Mouse (Mus musculus) megakaryocyte progenitor cell, adult 5-6 weeks (primary cell): Measurements from ENCODE around the gene Usp36. TPM values are rescaled to one million over a fixed set of nuclear protein-coding genes. Genes with fewer than 3 reads are reported as not detected.

Experiments
- ATAC-seq: replicated peaks from 2 replicates; pipeline ENCODE4 v1.8.0; 2016; ENCODE audit warnings: mild to moderate bottlenecking, moderate TSS enrichment, inconsistent platforms; ENCODE audit not compliant: poor library complexity
- total RNA-seq, 2 experiments: library from RNA; stranded (forward) in 1 of 2; stranded (reverse) in 1 of 2; fragments of 157-497, 149-512 nt in 1 of 2; fragments of 200-1000 nt in 1 of 2; gene quantifications; 2 replicates each; pipeline versions ENCODE4 v1.2.3 to v1.2.4; 2015 to 2017

Usp36 gene
- total RNA-seq, 2 experiments from 2014 or later: 11.7 to 23.7 TPM

DNA sequence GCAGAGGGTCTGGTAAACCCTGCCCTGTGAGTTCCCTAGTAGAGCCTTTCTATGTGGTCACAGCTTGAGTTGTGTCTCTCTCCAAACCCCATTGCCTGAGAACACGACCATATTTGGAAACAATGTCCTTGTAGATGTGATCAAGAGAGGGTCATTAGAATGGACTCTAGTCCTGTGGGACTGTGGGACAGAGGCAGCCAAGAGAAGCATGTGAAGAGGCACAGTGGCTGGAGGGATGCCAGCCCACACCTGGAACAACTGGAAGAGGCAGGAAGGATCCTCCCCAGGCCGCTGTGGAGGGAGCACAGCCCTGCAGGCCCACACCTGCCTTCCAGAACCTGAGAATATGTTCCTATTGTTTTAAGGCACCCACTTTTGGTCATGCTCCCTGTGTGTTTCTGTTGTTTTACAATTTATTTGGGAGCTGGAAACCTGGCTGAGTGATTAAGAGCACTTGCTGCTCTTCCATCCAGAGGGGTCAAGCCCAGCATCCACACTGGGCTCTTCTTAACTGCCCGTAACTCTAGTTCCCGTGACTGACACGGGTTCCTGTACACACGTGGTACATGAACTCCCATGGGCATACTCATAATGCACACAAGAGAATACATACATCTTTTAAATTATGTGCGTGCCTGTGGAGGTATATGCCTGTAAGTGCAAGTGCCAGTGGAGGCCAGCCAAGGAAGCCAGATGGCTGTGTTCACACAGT lies 36.4 kb downstream of the Usp36 start:
- no peak for ATAC-seq

DNA sequence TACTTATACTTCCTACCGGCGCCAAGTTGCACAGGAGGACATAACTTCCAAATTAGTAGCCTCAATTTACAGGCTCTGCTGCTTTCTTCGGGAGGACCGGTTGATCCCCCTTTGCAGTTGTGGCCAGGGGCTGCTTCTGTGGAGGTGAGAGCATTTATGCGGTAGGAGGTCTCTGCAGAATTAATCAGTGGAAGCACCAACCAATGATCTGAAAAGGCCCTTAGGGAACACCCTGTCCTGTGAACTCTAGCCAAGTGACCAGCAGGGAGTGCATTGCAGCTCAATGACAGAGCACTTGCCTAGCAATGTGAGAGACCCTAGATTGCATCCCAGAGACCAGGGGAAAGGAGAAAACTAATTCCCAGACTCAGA lies 41.0 kb downstream of the Usp36 start:
- 0 out of 2 replicates have a peak, but pooled peaks have one; percentile 1 for ATAC-seq

DNA sequence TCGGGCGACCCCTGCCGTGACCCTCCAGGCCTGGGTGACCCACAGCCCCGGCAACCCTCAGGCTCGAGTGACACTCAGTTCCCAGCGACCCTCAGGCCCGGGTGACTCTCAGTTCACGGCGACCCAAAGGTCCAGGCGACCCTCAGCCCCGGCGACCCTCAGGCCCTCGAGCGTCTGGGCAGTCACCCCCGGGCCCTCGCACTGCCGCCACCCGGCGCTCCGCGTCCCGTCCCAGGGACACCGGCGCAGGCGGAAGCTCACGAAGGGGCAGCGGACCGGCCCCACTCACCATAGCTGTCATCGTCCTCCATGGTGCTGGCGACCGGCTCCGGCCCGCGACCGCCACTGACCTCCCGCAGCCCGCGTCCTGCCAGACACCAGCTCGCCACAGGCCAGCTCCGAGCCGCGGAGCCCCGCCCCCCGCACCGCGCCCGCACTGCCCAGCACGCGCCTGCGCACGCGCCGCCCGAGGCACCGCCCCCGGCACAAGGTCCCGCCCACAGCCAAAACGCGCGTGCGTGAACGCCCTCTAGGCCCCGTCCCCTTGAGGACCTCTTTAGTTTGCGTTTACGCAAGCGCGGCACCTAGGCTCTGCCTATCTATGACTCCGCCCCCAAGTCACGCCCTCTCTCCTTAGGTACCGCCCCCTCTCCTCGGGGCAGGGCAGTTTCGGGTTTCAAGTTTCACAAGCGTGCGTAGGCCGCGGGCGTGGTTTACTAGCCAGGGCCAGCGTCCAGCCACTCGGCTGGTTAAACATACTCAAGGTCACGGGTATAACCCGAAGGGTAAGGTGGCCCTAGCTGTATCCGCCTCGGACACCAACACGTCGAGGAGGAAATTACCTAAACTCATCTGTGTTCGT lies 41.7 kb downstream of the Usp36 start, which contains the start of gene Cyth1:
TSS of gene Cyth1 (minus strand) at position 443 of the 862 bp plus-strand sequence.
- ATAC-seq: peak; percentile 95

DNA sequence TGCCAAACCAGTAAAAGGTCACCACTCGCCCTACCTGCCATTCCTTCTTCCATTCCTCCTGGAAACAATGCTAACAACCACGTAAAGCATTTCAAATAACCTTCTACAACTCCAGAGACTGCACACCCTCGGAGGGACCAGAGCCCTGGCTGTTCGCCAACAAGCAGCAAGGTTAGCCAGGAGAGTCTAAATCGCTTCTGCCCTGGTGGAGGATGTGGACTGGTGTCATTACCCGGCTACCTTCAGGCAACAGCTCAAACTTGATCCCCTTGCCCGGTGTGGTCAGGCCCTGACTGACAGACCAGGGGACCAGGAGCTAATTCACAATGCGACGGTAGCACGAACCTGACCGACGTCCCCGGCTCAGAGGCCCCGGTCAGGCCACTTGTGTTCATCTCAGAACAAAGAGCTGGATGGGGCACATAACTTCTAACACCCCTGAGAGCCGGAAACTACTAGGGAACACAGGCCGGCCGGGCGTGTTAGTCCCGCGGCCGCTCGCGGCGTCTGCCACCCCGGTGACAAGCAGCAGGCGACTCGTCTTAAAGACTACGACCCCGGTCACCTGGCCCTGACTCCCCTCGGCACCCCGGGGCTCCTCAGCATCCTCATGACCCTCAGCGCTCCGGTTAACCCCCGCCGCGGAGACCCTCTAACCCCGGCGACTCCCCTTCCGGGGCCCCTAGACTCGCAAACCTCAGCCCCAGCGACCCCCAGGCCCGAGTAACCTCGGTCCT lies 42.5 kb downstream of the Usp36 start:
- ATAC-seq: peak; percentile 25

DNA sequence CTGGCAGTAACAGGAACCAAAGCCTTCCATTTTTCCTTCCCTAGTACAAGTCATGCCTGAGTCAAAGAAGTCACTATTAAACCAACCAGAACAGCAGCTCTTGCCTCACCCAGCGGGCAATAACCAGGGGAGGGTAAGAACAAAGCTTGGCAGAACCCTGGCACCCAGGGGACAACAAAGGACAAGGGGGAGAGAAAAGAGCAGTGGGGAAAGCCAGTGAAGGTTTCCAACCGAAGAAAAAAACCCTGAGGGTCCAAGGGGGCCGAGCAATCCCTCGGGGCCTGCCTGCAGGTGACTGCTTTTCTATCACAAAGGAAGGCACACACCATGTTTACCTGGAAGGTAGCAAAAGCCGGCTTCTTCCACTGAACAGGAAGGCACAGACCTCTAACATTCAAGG lies 43.3 kb downstream of the Usp36 start:
- no peak for ATAC-seq

DNA sequence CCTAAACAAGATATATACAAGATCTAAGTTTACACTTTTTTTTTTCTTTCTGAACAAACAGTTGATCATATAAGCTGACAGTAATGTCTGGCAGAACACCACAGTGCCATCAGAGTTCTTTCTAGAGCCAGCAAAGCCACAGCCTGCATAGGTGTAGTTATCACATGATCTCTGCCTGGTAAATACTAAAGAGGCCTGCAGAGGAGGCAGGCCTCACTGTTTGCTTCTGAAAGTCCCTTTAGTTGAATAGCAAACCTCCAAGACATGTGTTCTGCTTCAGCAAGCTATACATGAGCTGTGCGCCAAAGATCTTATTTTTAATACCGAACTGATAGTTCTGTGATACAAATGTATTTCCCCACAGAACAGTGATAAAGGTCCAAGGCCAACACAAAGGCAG lies 44.9 kb downstream of the Usp36 start:
- no peak for ATAC-seq

DNA sequence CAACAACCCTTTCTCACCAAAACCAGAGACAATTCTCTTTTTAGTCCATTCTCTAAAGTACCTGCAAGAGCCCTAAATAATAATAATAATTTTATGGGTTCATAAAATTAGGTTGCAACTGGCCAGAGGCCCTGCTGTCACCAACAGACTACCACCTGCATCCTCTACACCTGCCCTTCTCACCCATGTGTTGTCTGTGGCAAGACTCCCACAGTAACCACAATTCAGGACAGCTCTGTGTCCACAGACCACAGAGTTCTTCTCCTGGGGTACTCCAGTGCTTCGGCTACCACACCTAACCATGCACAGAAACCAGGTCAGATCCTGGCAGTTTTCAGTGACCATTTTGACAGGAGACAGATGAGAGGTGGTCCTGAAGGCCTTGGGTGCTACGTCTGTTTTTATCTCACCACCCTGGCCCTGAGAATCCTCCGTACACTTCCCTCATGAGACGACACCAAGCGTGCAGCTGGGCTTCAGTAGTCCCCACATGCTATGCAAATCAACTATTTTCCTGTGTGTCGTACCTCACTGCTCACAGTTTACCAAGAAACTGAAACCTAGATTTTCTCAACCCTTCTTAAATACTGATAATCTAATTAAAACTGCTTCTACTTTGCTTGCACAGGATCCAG lies 46.3 kb downstream of the Usp36 start:
- ATAC-seq: no peak

DNA sequence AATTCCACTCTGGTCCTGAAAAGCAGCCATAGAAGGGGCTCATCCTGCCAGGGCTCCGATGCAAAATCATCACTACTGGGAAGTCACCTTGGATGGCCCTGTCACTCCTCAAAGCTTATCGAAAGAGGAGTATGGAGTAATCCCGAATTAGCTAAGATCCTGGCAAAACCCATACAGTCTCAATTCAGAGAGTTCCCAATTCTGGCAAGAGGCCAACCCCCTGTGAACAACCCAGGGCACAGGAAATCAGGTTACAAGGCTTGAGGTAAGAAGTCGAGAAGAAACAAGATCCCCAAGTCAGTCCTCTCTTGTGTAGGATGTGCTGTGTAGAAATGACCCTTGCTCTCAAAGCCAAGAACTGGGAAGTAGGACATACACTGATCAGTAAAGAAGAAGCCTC lies 47.5 kb downstream of the Usp36 start:
- no peak for ATAC-seq

DNA sequence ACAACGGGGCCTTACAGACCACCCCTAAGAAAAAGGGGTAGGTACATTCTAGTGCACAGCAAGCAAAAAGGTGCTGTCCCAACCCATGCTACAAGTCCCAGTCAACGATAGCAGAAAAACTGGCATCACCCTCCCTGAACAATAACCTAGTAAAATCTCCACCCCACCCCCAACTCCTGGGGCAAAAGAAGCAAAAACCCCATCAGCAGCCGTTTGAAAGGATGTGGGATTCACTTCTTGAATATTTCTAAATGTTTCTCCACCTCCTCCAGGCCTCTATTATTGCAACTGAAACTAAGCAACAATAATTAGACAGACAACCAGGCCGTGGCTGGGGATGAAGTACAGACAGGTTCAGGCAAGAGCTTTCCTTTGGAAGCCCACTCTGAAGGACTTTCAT lies 49.7 kb downstream of the Usp36 start:
- ATAC-seq: no peak

DNA sequence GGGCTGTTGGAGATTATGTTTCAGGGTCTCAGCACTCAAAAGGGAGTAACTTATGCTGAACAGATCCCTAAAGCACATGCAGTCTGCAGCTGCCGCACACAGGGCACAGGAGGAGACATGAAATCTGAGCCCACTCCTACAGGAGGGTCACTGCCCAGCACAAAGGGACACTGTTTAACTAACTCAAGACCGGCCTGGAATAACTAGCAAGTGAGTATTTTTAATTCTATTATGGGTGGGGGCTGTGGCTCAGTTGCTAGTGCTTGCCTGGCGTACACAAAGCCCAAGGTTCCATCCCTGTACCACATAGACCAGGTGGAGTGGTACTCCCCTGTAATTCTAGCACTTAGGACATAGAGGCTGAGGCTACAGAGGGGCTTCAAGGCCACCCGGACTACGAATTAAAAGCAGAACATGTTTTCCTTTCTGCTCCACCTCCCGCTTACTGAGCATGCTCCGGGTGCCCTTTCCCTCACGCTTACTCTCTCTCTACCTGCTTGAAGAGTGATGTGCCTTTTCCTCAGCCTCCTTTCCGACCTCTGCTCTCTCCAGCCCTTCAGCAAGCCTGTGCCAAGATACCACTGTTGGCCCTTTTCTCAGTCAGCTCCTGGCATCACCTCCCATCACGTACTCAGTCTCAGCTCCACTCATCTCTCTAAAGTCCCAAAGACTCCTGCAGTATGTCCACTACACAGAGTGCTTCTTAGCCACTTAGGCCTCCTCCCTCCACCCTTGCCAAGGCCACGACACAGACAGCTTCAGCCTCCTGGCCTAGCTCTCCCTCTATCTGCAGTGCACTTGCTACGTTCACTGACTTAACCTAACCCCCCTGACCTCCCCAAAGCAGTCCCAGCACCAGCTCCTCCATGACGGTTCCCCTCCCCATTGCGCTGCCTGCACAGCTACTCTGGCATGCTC lies 50.5 kb downstream of the Usp36 start:
- no peak for ATAC-seq

DNA sequence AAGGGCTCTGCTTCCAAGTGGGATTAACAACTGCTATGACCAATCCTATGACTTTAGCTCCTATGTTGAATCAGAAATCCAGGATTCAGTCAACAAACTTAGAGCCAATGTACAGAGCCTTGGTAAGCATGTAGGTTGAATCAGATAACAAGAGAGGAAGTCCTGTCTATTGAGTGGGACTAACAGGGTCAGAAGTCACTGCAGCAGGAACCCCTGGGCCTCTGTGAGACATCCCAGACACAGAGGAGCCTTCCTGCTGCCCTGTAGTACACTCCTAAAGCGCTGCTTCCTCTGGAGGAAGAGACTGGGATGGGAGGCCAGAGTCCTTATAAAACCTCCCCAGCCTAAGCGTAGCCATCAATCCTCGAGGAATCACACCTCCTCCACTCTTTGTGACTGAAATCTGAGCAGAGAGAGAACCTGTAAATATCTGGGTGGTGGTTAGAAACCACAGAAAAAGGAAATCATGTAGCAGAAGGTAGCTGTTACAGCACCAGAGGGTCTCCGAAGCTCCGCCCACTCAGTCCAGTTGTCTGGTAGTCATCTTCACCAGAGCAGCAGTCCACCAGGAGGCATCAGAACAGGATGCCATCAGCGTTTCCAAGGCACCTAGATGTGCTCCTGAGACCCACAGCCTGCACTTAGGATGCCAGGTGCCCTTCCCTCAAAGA lies 53.4 kb downstream of the Usp36 start:
- ATAC-seq: 0 out of 2 replicates have a peak, but pooled peaks have one; percentile 14

DNA sequence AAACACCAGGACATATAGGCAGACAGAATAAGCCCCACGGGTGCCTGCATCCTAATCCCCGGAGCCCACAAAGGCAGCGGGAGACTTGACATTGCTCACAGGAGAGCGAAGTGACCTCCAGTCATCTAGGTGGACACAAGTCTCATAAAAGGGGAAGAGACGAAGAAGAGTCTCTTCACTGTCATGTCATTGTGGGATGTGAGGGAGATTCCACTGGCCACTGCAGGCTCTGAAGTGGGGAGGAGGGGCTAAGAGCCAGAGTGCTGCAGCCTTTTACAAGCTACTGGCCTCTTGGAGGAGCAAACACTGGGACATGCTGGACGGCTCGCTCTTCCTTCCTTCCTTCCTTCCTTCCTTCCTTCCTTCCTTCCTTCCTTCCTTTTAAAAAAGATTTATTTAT lies 55.1 kb downstream of the Usp36 start:
- ATAC-seq: no peak

DNA sequence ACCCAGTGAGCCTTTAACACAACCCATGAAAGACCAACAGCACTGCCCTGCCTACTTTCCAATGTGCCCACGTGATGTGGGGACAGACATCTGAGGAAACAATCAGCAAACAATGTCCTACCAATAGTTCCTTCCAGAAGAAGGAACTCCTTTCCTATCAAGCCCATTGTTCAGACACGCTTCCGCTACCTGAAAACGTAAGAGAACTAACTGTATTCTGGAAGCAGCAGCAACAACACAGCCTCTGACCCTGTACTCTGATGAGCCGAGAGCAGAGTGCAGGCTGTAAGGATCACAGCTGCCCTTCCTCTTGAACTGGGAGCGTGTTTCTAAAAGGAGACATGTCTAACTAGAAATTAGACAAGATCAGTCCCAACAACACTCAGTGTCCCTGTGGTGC lies 55.5 kb downstream of the Usp36 start:
- ATAC-seq: no peak

DNA sequence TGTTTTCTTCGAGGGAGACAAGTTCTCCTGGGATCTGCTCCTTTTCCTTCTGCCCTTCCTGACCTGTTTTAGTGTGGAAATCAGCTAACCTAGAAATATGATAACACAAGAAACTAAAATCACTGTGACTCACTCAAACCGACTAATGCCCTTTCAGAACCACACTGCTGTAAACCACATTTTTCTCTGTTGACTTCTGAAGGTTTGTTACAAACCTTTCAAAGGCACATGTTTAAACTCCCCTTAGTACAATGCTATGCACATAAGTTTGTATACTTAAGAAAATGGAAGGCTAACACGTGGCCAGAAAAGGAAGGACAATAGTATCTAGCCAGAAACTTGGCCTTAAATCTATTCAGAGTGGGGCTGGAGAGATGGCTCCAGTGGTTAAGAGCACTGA lies 56.1 kb downstream of the Usp36 start:
- no peak for ATAC-seq

DNA sequence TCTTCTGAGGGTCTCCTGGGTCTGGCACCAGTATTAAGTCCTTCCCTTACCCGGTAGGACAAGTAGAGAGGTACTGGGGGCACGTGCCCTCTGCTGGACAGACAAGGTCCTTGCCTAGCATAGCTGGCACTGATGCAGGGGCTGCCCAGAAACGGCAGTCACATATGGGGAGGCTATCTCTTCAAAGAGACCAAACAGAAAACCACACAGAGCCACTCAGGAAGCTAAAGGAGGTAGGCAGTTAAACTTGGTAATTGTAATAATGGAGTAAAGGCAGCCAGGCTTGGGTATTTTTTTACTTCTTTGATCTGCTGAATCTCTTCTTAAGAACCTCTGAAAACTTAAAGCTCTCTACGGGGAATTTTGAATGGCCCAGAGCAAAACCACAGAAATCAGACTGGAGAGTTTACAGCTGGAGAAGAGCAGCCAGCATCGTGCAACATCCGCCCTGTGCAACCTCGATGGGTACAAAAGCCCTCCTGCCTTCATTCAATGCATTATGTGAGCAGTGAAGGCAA lies 57.7 kb downstream of the Usp36 start:
- ATAC-seq: peak; percentile 91

DNA sequence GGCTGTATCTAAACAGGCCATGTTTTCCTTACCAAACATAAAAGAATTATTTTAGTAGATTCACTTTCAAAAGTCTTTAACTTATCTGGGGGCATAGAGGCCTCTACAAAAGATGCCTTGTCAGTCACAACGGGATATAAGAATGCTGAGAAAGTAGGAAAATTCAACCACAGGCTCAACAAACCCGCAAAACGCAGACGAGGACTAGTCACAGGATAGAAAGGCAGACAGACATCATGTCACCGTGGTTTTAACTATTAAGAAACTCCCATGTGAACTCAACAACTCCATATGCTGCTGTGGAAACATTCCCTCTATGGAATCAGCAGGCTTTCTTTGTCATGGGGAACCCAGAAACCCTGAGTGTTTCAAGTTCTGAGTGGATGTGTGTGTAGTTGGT lies 60.1 kb downstream of the Usp36 start:
- ATAC-seq: no peak

DNA sequence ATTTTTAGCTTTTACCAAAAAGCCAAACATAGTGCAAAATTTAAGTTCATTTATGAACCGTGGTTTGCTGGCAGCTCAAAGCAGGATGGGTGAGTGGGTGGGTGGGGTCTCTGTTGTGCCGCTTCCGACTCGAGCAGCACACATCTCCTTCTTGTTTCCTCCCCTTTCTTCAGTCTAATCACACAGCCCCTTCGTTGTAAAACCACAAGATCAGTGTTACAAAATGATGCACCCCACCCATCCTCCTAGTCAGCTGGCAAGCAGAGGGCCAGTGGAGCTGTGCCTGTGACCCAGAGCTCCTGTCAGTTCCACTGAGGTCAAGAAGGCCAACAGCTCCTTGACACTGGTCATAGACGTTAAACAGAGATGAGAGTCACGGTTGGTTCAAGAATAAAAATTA lies 62.4 kb downstream of the Usp36 start:
- ATAC-seq: peak; percentile 69

DNA sequence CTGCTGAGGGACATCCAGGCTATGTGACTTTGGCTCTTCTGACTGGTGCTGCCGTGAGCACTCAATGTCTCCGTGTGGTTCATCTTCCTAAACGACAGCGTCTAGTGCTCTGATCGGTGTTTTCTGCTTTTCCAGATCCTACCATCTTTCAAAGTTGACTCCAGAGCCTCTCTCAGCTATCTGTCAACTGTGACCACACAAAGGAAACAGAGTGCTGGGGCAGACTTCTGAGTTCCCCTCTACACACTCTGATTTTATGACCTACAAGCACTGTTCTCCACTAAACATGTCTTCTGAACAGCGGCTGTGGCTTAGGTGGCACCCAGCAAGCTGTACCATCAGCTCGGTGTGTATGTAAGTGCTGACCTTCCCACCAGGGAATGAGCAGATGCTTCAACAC lies 63.2 kb downstream of the Usp36 start:
- no peak for ATAC-seq

DNA sequence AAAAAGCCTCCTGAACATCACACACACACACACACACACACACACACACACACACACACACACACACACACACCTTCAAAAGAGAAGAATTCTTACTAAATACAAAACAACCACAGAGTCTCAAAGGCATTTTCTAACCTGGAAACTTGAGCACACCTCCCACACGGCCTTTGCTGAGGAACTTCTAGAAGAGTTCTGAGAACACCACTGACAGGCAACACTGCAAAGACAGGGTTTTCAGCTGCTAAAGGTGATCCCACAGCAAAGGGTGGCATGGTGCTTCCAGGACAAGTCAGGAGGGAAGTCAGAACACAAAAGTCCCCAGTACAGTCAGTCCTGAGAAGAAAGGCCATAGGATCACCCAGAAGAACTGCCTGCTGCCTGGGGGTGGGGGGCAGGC lies 64.2 kb downstream of the Usp36 start:
- ATAC-seq: no peak
